Mouse (Mus musculus) hindbrain, embryonic 14.5 days (tissue): ENCODE data around the gene Dusp7. TPM values are rescaled to one million over a fixed set of nuclear protein-coding genes. Genes with fewer than 3 reads are reported as not detected.
A peak's percentile ranks its signal among the peaks of the same experiment; 100 is the strongest.

Experiments
- ATAC-seq: fragments of 200-750 bp; cut with Nextera tagmentation; 2 replicates; pipeline ENCODE4 v1.8.0; 2017; ENCODE audit warnings: moderate number of reproducible peaks, mild to moderate bottlenecking, moderate TSS enrichment, moderate library complexity; ENCODE audit not compliant: low FRiP score
- DNase-seq: peaks from one replicate; pipeline ENCODE4 v3.0.0-alpha.2; 2015; ENCODE audit warnings: low spot score
- H3K27ac ChIP-seq: fragments of 300-500 bp; sonication (generic); 2 replicates; pipeline ENCODE4 v1.5.1; 2014; ENCODE audit warnings: mild to moderate bottlenecking, moderate library complexity
- H3K27me3 ChIP-seq: fragments of 300-500 bp; sonication (generic); 2 replicates; pipeline ENCODE4 v1.6.1; 2014; ENCODE audit warnings: mild to moderate bottlenecking, low read length, mixed read lengths; ENCODE audit not compliant: control insufficient read depth, insufficient read depth
- H3K36me3 ChIP-seq: fragments of 300-500 bp; sonication (generic); replicated peaks from 2 replicates; pipeline ENCODE4 v1.6.1; 2014; ENCODE audit not compliant: control insufficient read depth, insufficient read depth
- H3K4me1 ChIP-seq: fragments of 300-500 bp; sonication (generic); replicated peaks from 2 replicates; pipeline ENCODE4 v1.6.1; 2014; ENCODE audit warnings: antibody characterized with exemption, low read length, mixed read lengths; ENCODE audit not compliant: control insufficient read depth, insufficient read depth
- H3K4me2 ChIP-seq: fragments of 300-500 bp; sonication (generic); replicated peaks from 2 replicates; pipeline ENCODE4 v1.6.1; 2014; ENCODE audit warnings: mild to moderate bottlenecking, moderate library complexity
- H3K4me3 ChIP-seq: fragments of 300-500 bp; sonication (generic); replicated peaks from 2 replicates; pipeline ENCODE4 v1.5.1; 2014; ENCODE audit warnings: mild to moderate bottlenecking, low read length
- H3K9ac ChIP-seq: fragments of 300-500 bp; sonication (generic); 2 replicates; pipeline ENCODE4 v1.6.1; 2014
- H3K9me3 ChIP-seq: fragments of 300-500 bp; sonication (generic); 2 replicates; pipeline ENCODE4 v1.6.1; 2016; ENCODE audit warnings: low read length; ENCODE audit not compliant: control insufficient read depth
- WGBS: fragments of 180-500 bp; shearing (Covaris S2); extraction: QIAGEN DNeasy Blood & Tissue Kit; methylation state at CpG from one replicate; pipeline ENCODE4 v1.1.7; 2014; 5-methylcytosine and 5-hydroxymethylcytosine counted together
- polyA plus RNA-seq: library from polyadenylated mRNA; unstranded; fragments of >200 nt; fragmentation: Nextera tagmentation; extraction: Ambion mirVana; gene quantifications from 2 replicates; pipeline ENCODE4 v1.2.1, GENCODE M21; 2014

Dusp7 gene
- polyA plus RNA-seq, 1 experiment from 2014 or later = 17.9 TPM

- H3K9ac ChIP-seq = no peak overlapping the region
- ATAC-seq (no peak), DNase-seq (no peak)
- 52% methylated on average over 8 of the region's 8 CpGs for WGBS
- H3K4me2 ChIP-seq = no peak overlapping the region
- H3K27ac ChIP-seq = no peak overlapping the region
- no peak overlapping the region for H3K4me3 ChIP-seq
- H3K4me1 ChIP-seq = 0 out of 2 replicates have a peak, but pooled peaks cover 2% of the 10 kb centered on the region
- H3K36me3 ChIP-seq = no peaks in the 10 kb centered on the region
- no peaks in the 10 kb centered on the region for H3K9me3 ChIP-seq
- H3K27me3 ChIP-seq = no peaks in the 10 kb centered on the region
These were observed 38.1 kb downstream of the Dusp7 start for GRCm38 (mm10) chr9:106406443-106407078.

GRCm38 (mm10) chr9:106409096-106409495 is 40.7 kb downstream of the Dusp7 start:
- Histone ChIP-seq H3K27ac (no peak overlapping the region), H3K4me3 (no peak overlapping the region), H3K4me1 (0 out of 2 replicates have a peak, but pooled peaks cover 2% of the 10 kb centered on the region), H3K36me3 (no peaks in the 10 kb centered on the region), H3K9me3 (no peaks in the 10 kb centered on the region), H3K27me3 (no peaks in the 10 kb centered on the region), H3K9ac (no peak overlapping the region), H3K4me2 (no peak overlapping the region)
- DNase-seq (no peak), ATAC-seq (no peak)
- 97% methylated on average over 4 of the region's 4 CpGs for WGBS

- Histone ChIP-seq H3K9ac (no peak overlapping the region), H3K4me1 (0 out of 2 replicates have a peak, but pooled peaks cover 2% of the 10 kb centered on the region), H3K9me3 (no peaks in the 10 kb centered on the region), H3K4me2 (no peak overlapping the region), H3K27me3 (no peaks in the 10 kb centered on the region), H3K36me3 (no peaks in the 10 kb centered on the region), H3K4me3 (no peak overlapping the region), H3K27ac (no peak overlapping the region)
- ATAC-seq = no peak
- WGBS = 66% methylated on average over 2 of the region's 2 CpGs
- no peak for DNase-seq
These were observed 41.7 kb downstream of the Dusp7 start for GRCm38 (mm10) chr9:106410086-106410650.

GRCm38 (mm10) chr9:106411091-106411594 is 42.7 kb downstream of the Dusp7 start:
- 81% methylated on average over 9 of the region's 9 CpGs for WGBS

GRCm38 (mm10) chr9:106411729-106412128 is 43.3 kb downstream of the Dusp7 start:
- Histone ChIP-seq H3K36me3 (no peaks in the 10 kb centered on the region), H3K27me3 (no peaks in the 10 kb centered on the region), H3K4me3 (no peak overlapping the region), H3K9ac (no peak overlapping the region), H3K4me1 (no peaks in the 10 kb centered on the region), H3K9me3 (no peaks in the 10 kb centered on the region), H3K4me2 (no peak overlapping the region), H3K27ac (no peak overlapping the region)
- ATAC-seq (no peak), DNase-seq (no peak)
- 81% methylated on average over 6 of the region's 6 CpGs for WGBS

More at GRCm38 (mm10) chr9:106411091-106411594, 42.7 kb downstream of the Dusp7 start:
- Histone ChIP-seq H3K4me3 (no peak overlapping the region), H3K9me3 (no peaks in the 10 kb centered on the region), H3K36me3 (no peaks in the 10 kb centered on the region), H3K9ac (no peak overlapping the region), H3K4me2 (no peak overlapping the region), H3K27ac (no peak overlapping the region), H3K4me1 (0 out of 2 replicates have a peak, but pooled peaks cover 2% of the 10 kb centered on the region), H3K27me3 (no peaks in the 10 kb centered on the region)
- no peak for DNase-seq
- ATAC-seq = no peak

GRCm38 (mm10) chr9:106412210-106412609 is 43.8 kb downstream of the Dusp7 start:
- Histone ChIP-seq H3K27ac (no peak overlapping the region), H3K27me3 (no peaks in the 10 kb centered on the region), H3K36me3 (no peaks in the 10 kb centered on the region), H3K9me3 (no peaks in the 10 kb centered on the region), H3K9ac (no peak overlapping the region), H3K4me3 (no peak overlapping the region), H3K4me1 (peaks cover under 1% of the 10 kb centered on the region; the same call in 1 of the 2 replicates), H3K4me2 (no peak overlapping the region)
- no peak for DNase-seq
- no peak for ATAC-seq
- WGBS = 86% methylated on average over 3 of the region's 3 CpGs

- Histone ChIP-seq H3K27me3 (no peaks in the 10 kb centered on the region), H3K4me1 (peaks cover 14% of the 10 kb centered on the region), H3K36me3 (no peaks in the 10 kb centered on the region), H3K4me2 (no peak overlapping the region), H3K9ac (no peak overlapping the region), H3K9me3 (no peaks in the 10 kb centered on the region), H3K27ac (no peak overlapping the region), H3K4me3 (no peak overlapping the region)
- ATAC-seq = no peak
- DNase-seq = no peak
- 85% methylated on average over 5 of the region's 5 CpGs for WGBS
These were observed 45.2 kb downstream of the Dusp7 start for GRCm38 (mm10) chr9:106413606-106414005.

- 92% methylated on average over 6 of the region's 6 CpGs for WGBS
- Histone ChIP-seq H3K27ac (no peak overlapping the region), H3K9ac (no peak overlapping the region), H3K4me1 (peaks cover 32% of the 10 kb centered on the region), H3K4me3 (no peak overlapping the region), H3K4me2 (no peak overlapping the region), H3K27me3 (no peaks in the 10 kb centered on the region), H3K9me3 (no peaks in the 10 kb centered on the region), H3K36me3 (no peaks in the 10 kb centered on the region)
- ATAC-seq (no peak), DNase-seq (no peak)
These were observed 48.4 kb downstream of the Dusp7 start for GRCm38 (mm10) chr9:106416826-106417225.

- Histone ChIP-seq H3K27me3 (no peaks in the 10 kb centered on the region), H3K9ac (peak overlapping the region; percentile 25), H3K4me1 (peaks cover 32% of the 10 kb centered on the region), H3K4me2 (peak overlapping the region; percentile 47), H3K9me3 (no peaks in the 10 kb centered on the region), H3K27ac (peak overlapping the region; percentile 11; the same call in 1 of the 2 replicates), H3K36me3 (no peaks in the 10 kb centered on the region), H3K4me3 (peak overlapping the region; percentile 10)
- DNase-seq (peak; percentile 81), ATAC-seq (peak; percentile 60; the same call in 1 of the 2 replicates)
- WGBS = 14% methylated on average over 29 of the region's 29 CpGs
These were observed 49.6 kb downstream of the Dusp7 start for GRCm38 (mm10) chr9:106417841-106418625.
